Mouse (Mus musculus): Measurements from ENCODE around the gene Olfm1.
A peak's percentile ranks its signal among the peaks of the same experiment; 100 is the strongest.

Olfm1 gene

GRCm38 (mm10) chr2:28204677-28205466 lies 12.1 kb downstream of the Olfm1 start:
- DNase-seq = no peak

GRCm38 (mm10) chr2:28205467-28205805 lies 12.6 kb downstream of the Olfm1 start:
- peak; percentile 98 for DNase-seq

- DNase-seq = peak; percentile 68 to 69
Measured at GRCm38 (mm10) chr2:28205870-28206421, 13.2 kb downstream of the Olfm1 start.

- peak in 1 of 2 experiments; percentile 48 for DNase-seq
Measured at GRCm38 (mm10) chr2:28206472-28206871, 13.7 kb downstream of the Olfm1 start.

- peak; percentile 31 to 50 for DNase-seq
Measured at GRCm38 (mm10) chr2:28207200-28207750, 14.5 kb downstream of the Olfm1 start.

GRCm38 (mm10) chr2:28208130-28208745 lies 15.4 kb downstream of the Olfm1 start:
- DNase-seq = peak; percentile 42 to 52

GRCm38 (mm10) chr2:28209211-28209610 lies 16.4 kb downstream of the Olfm1 start:
- peak in 1 of 2 experiments; percentile 49 for DNase-seq

GRCm38 (mm10) chr2:28209653-28210052 lies 16.9 kb downstream of the Olfm1 start:
- peak in 1 of 2 experiments; percentile 57 for DNase-seq

GRCm38 (mm10) chr2:28210273-28210672 lies 17.5 kb downstream of the Olfm1 start:
- peak in 1 of 2 experiments; percentile 35 for DNase-seq

GRCm38 (mm10) chr2:28211531-28212281 lies 18.9 kb downstream of the Olfm1 start:
- DNase-seq = peak; percentile 73 to 75

GRCm38 (mm10) chr2:28212911-28213310 lies 20.1 kb downstream of the Olfm1 start:
- DNase-seq = no peak

GRCm38 (mm10) chr2:28216211-28216775 lies 23.5 kb downstream of the Olfm1 start:
- peak; percentile 61 to 72 for DNase-seq

- DNase-seq = peak in 1 of 2 experiments; percentile 18
Measured at GRCm38 (mm10) chr2:28217783-28218182, 25.0 kb downstream of the Olfm1 start.

GRCm38 (mm10) chr2:28218651-28219356 lies 26.0 kb downstream of the Olfm1 start:
- DNase-seq = peak; percentile 92 to 94

GRCm38 (mm10) chr2:28219625-28220024 lies 26.8 kb downstream of the Olfm1 start:
- no peak for DNase-seq

- no peak for DNase-seq
Measured at GRCm38 (mm10) chr2:28221803-28222202, 29.0 kb downstream of the Olfm1 start.

- no peak for DNase-seq
Measured at GRCm38 (mm10) chr2:28224819-28225218, 32.0 kb downstream of the Olfm1 start.

GRCm38 (mm10) chr2:28225906-28226305 lies 33.1 kb downstream of the Olfm1 start:
- peak; percentile 64 to 71 for DNase-seq

GRCm38 (mm10) chr2:28226971-28227370 lies 34.2 kb downstream of the Olfm1 start:
- no peak for DNase-seq

- no peak for DNase-seq
Measured at GRCm38 (mm10) chr2:28227589-28228191, 34.9 kb downstream of the Olfm1 start.

GRCm38 (mm10) chr2:28228364-28228763 lies 35.6 kb downstream of the Olfm1 start:
- DNase-seq = no peak

All from cerebellum, postnatal 25 days (tissue).